Mouse (Mus musculus) thymus, postnatal 0 days (tissue): ENCODE results near the gene Gtf2a2. TPM values are rescaled to one million over a fixed set of nuclear protein-coding genes. Genes with fewer than 3 reads are reported as not detected.
"Not testable (repeated sequence)": the region's sequence is repeated elsewhere in the genome, so short reads cannot be mapped to it uniquely, and the experiment has no call there.

Experiments
- DNase-seq: peaks from one replicate; pipeline ENCODE4 v3.0.0-alpha.2; 2015; ENCODE audit warnings: low spot score
- polyA plus RNA-seq: library from polyadenylated mRNA; unstranded; fragments of >200 nt; fragmentation: Nextera tagmentation; extraction: Ambion mirVana; gene quantifications from 2 replicates; pipeline ENCODE4 v1.2.1, GENCODE M21; 2015

Gtf2a2 gene
- polyA plus RNA-seq, 1 experiment from 2014 or later = 279 TPM

GRCm38 (mm10) chr9:70018879-70019278 lies 6.5 kb downstream of the Gtf2a2 start:
- DNase-seq = peak; percentile 59

GRCm38 (mm10) chr9:70021610-70022009 lies 9.3 kb downstream of the Gtf2a2 start:
- no peak for DNase-seq

- no peak for DNase-seq
Measured at GRCm38 (mm10) chr9:70022083-70022482, 9.7 kb downstream of the Gtf2a2 start.

- not testable (repeated sequence) for DNase-seq
Measured at GRCm38 (mm10) chr9:70023615-70024014, 11.3 kb downstream of the Gtf2a2 start.

GRCm38 (mm10) chr9:70024648-70025047 lies 12.3 kb downstream of the Gtf2a2 start:
- DNase-seq = no peak

- DNase-seq = no peak
Measured at GRCm38 (mm10) chr9:70025365-70026012, 13.1 kb downstream of the Gtf2a2 start.

GRCm38 (mm10) chr9:70032167-70032566 lies 19.8 kb downstream of the Gtf2a2 start:
- DNase-seq = no peak

GRCm38 (mm10) chr9:70033056-70033455 lies 20.7 kb downstream of the Gtf2a2 start:
- DNase-seq = no peak

GRCm38 (mm10) chr9:70034702-70035101 lies 22.4 kb downstream of the Gtf2a2 start:
- DNase-seq = no peak

GRCm38 (mm10) chr9:70036646-70037045 lies 24.3 kb downstream of the Gtf2a2 start:
- peak; percentile 32 for DNase-seq

- DNase-seq = no peak
Measured at GRCm38 (mm10) chr9:70037988-70038387, 25.6 kb downstream of the Gtf2a2 start, which contains the start of gene Gcnt3. Gene Gcnt3 (minus strand): TSS chr9:70038088.

GRCm38 (mm10) chr9:70039597-70040385 lies 27.4 kb downstream of the Gtf2a2 start:
- peak; percentile 70 for DNase-seq

GRCm38 (mm10) chr9:70040570-70040969 lies 28.2 kb downstream of the Gtf2a2 start:
- no peak for DNase-seq

GRCm38 (mm10) chr9:70042137-70042536 lies 29.8 kb downstream of the Gtf2a2 start:
- no peak for DNase-seq

GRCm38 (mm10) chr9:70042935-70043334 lies 30.6 kb downstream of the Gtf2a2 start:
- no peak for DNase-seq

GRCm38 (mm10) chr9:70044865-70045264 lies 32.5 kb downstream of the Gtf2a2 start:
- DNase-seq = no peak

GRCm38 (mm10) chr9:70046255-70046654 lies 33.9 kb downstream of the Gtf2a2 start:
- DNase-seq = no peak

- no peak for DNase-seq
Measured at GRCm38 (mm10) chr9:70047839-70048238, 35.5 kb downstream of the Gtf2a2 start.

GRCm38 (mm10) chr9:70048280-70048679 lies 35.9 kb downstream of the Gtf2a2 start:
- DNase-seq = no peak

GRCm38 (mm10) chr9:70048751-70049415 lies 36.5 kb downstream of the Gtf2a2 start:
- no peak for DNase-seq

- DNase-seq = no peak
Measured at GRCm38 (mm10) chr9:70049416-70049783, 37.0 kb downstream of the Gtf2a2 start.

GRCm38 (mm10) chr9:70049839-70050238 lies 37.5 kb downstream of the Gtf2a2 start:
- no peak for DNase-seq
